Mouse (Mus musculus) embryonic facial prominence, embryonic 14.5 days (tissue): ENCODE results near the gene Mcfd2. TPM values are rescaled to one million over a fixed set of nuclear protein-coding genes. Genes with fewer than 3 reads are reported as not detected.
"Not testable (repeated sequence)": the region's sequence is repeated elsewhere in the genome, so short reads cannot be mapped to it uniquely, and the experiment has no call there.

Source experiments
- ATAC-seq: fragments of 200-750 bp; cut with Nextera tagmentation; 2 replicates; pipeline ENCODE4 v1.8.0; 2017; ENCODE audit warnings: low read depth, moderate number of reproducible peaks, moderate TSS enrichment
- DNase-seq: peaks from one replicate; pipeline ENCODE4 v3.0.0-alpha.2; 2015; ENCODE audit warnings: low spot score
- H3K27ac ChIP-seq: fragments of 300-500 bp; sonication (generic); replicated peaks from 2 replicates; pipeline ENCODE4 v1.5.1; 2014; ENCODE audit warnings: low read depth, mild to moderate bottlenecking, low read length, moderate library complexity
- H3K27me3 ChIP-seq: fragments of 300-500 bp; sonication (generic); replicated peaks from 2 replicates; pipeline ENCODE4 v1.6.1; 2014; ENCODE audit warnings: low read length; ENCODE audit not compliant: control insufficient read depth, insufficient read depth
- H3K36me3 ChIP-seq: fragments of 300-500 bp; sonication (generic); 2 replicates; pipeline ENCODE4 v1.6.1; 2014; ENCODE audit warnings: low read length, mixed read lengths; ENCODE audit not compliant: control insufficient read depth, insufficient read depth
- H3K4me1 ChIP-seq: fragments of 300-500 bp; sonication (generic); 2 replicates; pipeline ENCODE4 v1.6.1; 2014; ENCODE audit warnings: antibody characterized with exemption, low read length; ENCODE audit not compliant: control insufficient read depth, insufficient read depth
- H3K4me2 ChIP-seq: fragments of 300-500 bp; sonication (generic); 2 replicates; pipeline ENCODE4 v1.6.1; 2014; ENCODE audit warnings: low read depth, mild to moderate bottlenecking, low read length, moderate library complexity, mixed read lengths
- H3K4me3 ChIP-seq: fragments of 300-500 bp; sonication (generic); 2 replicates; pipeline ENCODE4 v1.5.1; 2014; ENCODE audit warnings: low read depth, mild to moderate bottlenecking, low read length
- H3K9ac ChIP-seq: fragments of 300-500 bp; sonication (generic); 2 replicates; pipeline ENCODE4 v1.6.1; 2014; ENCODE audit warnings: low read depth, mild to moderate bottlenecking, low read length, moderate library complexity, mixed read lengths
- H3K9me3 ChIP-seq: fragments of 300-500 bp; sonication (generic); 2 replicates; pipeline ENCODE4 v1.6.1; 2016; ENCODE audit warnings: low read length; ENCODE audit not compliant: control insufficient read depth
- WGBS: fragments of 180-500 bp; shearing (Covaris S2); extraction: QIAGEN DNeasy Blood & Tissue Kit; methylation state at CpG from one replicate; pipeline ENCODE4 v1.1.7; 2014; 5-methylcytosine and 5-hydroxymethylcytosine counted together
- polyA plus RNA-seq: library from polyadenylated mRNA; unstranded; fragments of >200 nt; fragmentation: Nextera tagmentation; extraction: Ambion mirVana; gene quantifications from 2 replicates; pipeline ENCODE4 v1.2.1, GENCODE M21; 2014

The Mcfd2 gene
- polyA plus RNA-seq, 1 experiment from 2014 or later: 113 TPM

GRCm38 (mm10) chr17:87306746-87307145 is 41.0 kb upstream of the Mcfd2 start:
- ATAC-seq: peak; percentile 23; the same call in 1 of the 2 replicates
- 78% methylated on average over 8 of the region's 8 CpGs for WGBS
- no peak overlapping the region for H3K4me2 ChIP-seq

GRCm38 (mm10) chr17:87305065-87305464 is 39.3 kb upstream of the Mcfd2 start:
- no peaks in the 10 kb centered on the region for H3K27me3 ChIP-seq
- H3K4me3 ChIP-seq: no peak overlapping the region
- DNase-seq (no peak), ATAC-seq (no peak)
- 88% methylated on average over 8 of the region's 8 CpGs for WGBS
- H3K9me3 ChIP-seq: no peaks in the 10 kb centered on the region
- H3K4me2 ChIP-seq: no peak overlapping the region
- H3K9ac ChIP-seq: no peak overlapping the region
- no peak overlapping the region for H3K27ac ChIP-seq
- H3K36me3 ChIP-seq: no peaks in the 10 kb centered on the region
- H3K4me1 ChIP-seq: no peaks in the 10 kb centered on the region

More at GRCm38 (mm10) chr17:87306746-87307145, 41.0 kb upstream of the Mcfd2 start:
- Histone ChIP-seq H3K9ac (no peak overlapping the region), H3K4me3 (no peak overlapping the region), H3K9me3 (no peaks in the 10 kb centered on the region), H3K27ac (no peak overlapping the region), H3K27me3 (no peaks in the 10 kb centered on the region), H3K36me3 (no peaks in the 10 kb centered on the region), H3K4me1 (no peaks in the 10 kb centered on the region)
- no peak for DNase-seq

GRCm38 (mm10) chr17:87304151-87304894 is 38.6 kb upstream of the Mcfd2 start:
- WGBS: 74% methylated on average over 11 of the region's 11 CpGs
- no peaks in the 10 kb centered on the region for H3K36me3 ChIP-seq
- H3K27ac ChIP-seq: no peak overlapping the region
- no peak overlapping the region for H3K4me3 ChIP-seq
- ATAC-seq: no peak
- peaks cover 1% of the 10 kb centered on the region; the same call in 1 of the 2 replicates for H3K4me1 ChIP-seq
- H3K27me3 ChIP-seq: no peaks in the 10 kb centered on the region
- H3K9ac ChIP-seq: no peak overlapping the region
- no peak overlapping the region for H3K4me2 ChIP-seq
- no peak for DNase-seq
- no peaks in the 10 kb centered on the region for H3K9me3 ChIP-seq

- DNase-seq (no peak), ATAC-seq (no peak)
- no peak overlapping the region for H3K4me3 ChIP-seq
- H3K27me3 ChIP-seq: no peaks in the 10 kb centered on the region
- 69% methylated on average over 13 of the region's 13 CpGs for WGBS
- no peak overlapping the region for H3K9ac ChIP-seq
- no peak overlapping the region for H3K4me2 ChIP-seq
- no peaks in the 10 kb centered on the region for H3K36me3 ChIP-seq
- no peaks in the 10 kb centered on the region for H3K9me3 ChIP-seq
- no peak overlapping the region; the same call in 1 of the 2 replicates for H3K27ac ChIP-seq
- peaks cover 10% of the 10 kb centered on the region; the same call in 1 of the 2 replicates for H3K4me1 ChIP-seq
These were observed 36.5 kb upstream of the Mcfd2 start for GRCm38 (mm10) chr17:87302014-87302794.

- not testable (repeated sequence) for H3K27ac ChIP-seq, ATAC-seq
- 90% methylated on average over 9 of the region's 9 CpGs for whole genome bisulfite sequencing
These were observed 35.9 kb upstream of the Mcfd2 start for GRCm38 (mm10) chr17:87301607-87302006.

GRCm38 (mm10) chr17:87300340-87300739 is 34.6 kb upstream of the Mcfd2 start:
- Histone ChIP-seq H3K9ac (no peak overlapping the region), H3K4me3 (no peak overlapping the region), H3K27me3 (no peaks in the 10 kb centered on the region), H3K4me2 (no peak overlapping the region), H3K9me3 (no peaks in the 10 kb centered on the region), H3K4me1 (peaks cover 10% of the 10 kb centered on the region; the same call in 1 of the 2 replicates), H3K27ac (no peak overlapping the region), H3K36me3 (no peaks in the 10 kb centered on the region)
- 84% methylated on average over 10 of the region's 10 CpGs for WGBS
- ATAC-seq (no peak), DNase-seq (no peak)

More at GRCm38 (mm10) chr17:87301607-87302006, 35.9 kb upstream of the Mcfd2 start:
- not testable (repeated sequence) for DNase-seq, H3K4me2 ChIP-seq, H3K4me3 ChIP-seq, H3K9me3 ChIP-seq, H3K36me3 ChIP-seq, H3K27me3 ChIP-seq, H3K9ac ChIP-seq, H3K4me1 ChIP-seq

GRCm38 (mm10) chr17:87298944-87299343 is 33.2 kb upstream of the Mcfd2 start:
- Histone ChIP-seq H3K9me3 (no peaks in the 10 kb centered on the region), H3K4me1 (peaks cover 10% of the 10 kb centered on the region; the same call in 1 of the 2 replicates)
- ATAC-seq: peak; percentile 71; the same call in 1 of the 2 replicates

GRCm38 (mm10) chr17:87296701-87297100 is 31.0 kb upstream of the Mcfd2 start:
- not testable (repeated sequence) for ATAC-seq, H3K9me3 ChIP-seq, H3K9ac ChIP-seq, H3K4me2 ChIP-seq, H3K4me1 ChIP-seq, H3K4me3 ChIP-seq, H3K27me3 ChIP-seq, H3K36me3 ChIP-seq, DNase-seq, H3K27ac ChIP-seq
- 54% methylated on average over 1 of the region's 1 CpGs for WGBS

More at GRCm38 (mm10) chr17:87298944-87299343, 33.2 kb upstream of the Mcfd2 start:
- 53% methylated on average over 6 of the region's 6 CpGs for WGBS
- peak; percentile 62 for DNase-seq
- Histone ChIP-seq H3K27me3 (no peaks in the 10 kb centered on the region), H3K36me3 (no peaks in the 10 kb centered on the region), H3K4me2 (no peak overlapping the region), H3K27ac (0 out of 2 replicates have a peak overlapping the region, but pooled peaks have one; percentile 21), H3K4me3 (no peak overlapping the region), H3K9ac (no peak overlapping the region)
